Mouse (Mus musculus): ENCODE measurements at regions not wholly inside any gene's neighbourhood (a gene's known extent, or its start where the extent isn't known, plus 50 kb on each side); places are given as distances from the start of the nearest gene placed in this dataset.

DNA sequence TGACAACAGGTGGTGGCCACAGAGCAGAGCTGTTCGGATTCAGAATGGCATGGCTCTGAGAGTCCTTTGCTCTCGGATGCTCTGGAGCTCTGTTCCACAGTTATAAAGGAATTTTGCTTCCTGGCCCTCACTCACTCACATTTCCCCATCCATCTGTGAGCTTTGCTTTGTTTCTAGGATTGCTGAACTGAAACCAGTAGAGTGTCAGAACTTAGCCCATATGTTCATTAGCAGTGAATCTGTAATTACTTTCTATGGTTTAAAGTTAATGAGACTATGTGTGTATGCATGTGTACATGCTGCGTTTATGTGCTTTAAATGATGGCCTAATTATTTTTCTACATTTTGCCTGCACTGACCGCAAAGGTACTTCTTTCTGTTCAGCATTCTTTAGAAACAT lies 688.7 kb downstream of the Iqcm start:
- Histone ChIP-seq H3K4me1 (ENCODE audit: insufficient read depth) (no peaks in the 10 kb centered on the region), H3K27me3 (ENCODE audit: insufficient read depth, low read length) (no peaks in the 10 kb centered on the region), H3K9me3 (ENCODE audit: low read length) (no peaks in the 10 kb centered on the region), H3K36me3 (replicated peaks; ENCODE audit: insufficient read depth, low read length) (no peaks in the 10 kb centered on the region), H3K9ac (replicated peaks) (no peak overlapping the region), H3K27ac (ENCODE audit: low read depth) (no peak overlapping the region), H3K4me2 (ENCODE audit: low read depth, low read length) (no peak overlapping the region), H3K4me3 (ENCODE audit: low read depth, low read length) (no peak overlapping the region)
- TF ChIP-seq EP300 (IDR thresholded peaks at IDR 0.05; ENCODE audit: low read depth) = no peak
- no peak for TF ChIP-seq CTCF (IDR thresholded peaks at IDR 0.05; ENCODE audit: low read depth)
- 64% methylated on average over 4 of the region's 4 CpGs for WGBS (ENCODE audit: insufficient replicate concordance)
- DNase-seq = no peak
- no peak for ATAC-seq

DNA sequence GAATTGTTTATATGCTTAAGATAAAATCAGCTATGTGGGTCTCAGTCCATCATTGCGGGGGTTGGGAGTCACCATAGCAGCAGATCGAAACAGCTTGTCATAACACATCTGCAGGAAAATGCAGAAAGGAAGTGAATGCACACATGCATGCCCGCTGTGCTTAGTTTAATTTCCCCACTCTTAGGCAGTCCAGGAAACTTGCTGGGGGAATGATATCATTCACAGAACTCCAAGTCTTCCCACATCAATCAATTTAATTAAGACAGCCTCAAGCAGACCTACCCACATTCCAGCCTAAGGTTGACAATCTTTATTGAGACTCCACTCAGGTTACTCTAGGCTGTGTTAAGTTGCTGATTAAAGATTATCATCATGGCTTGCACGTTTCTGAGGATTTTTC lies 700.2 kb downstream of the Iqcm start:
- H3K27me3 ChIP-seq (ENCODE audit: insufficient read depth, low read length) = no peaks in the 10 kb centered on the region
- 32% methylated on average over 4 of the region's 4 CpGs for WGBS (ENCODE audit: insufficient replicate concordance)
- ATAC-seq = no peak

DNA sequence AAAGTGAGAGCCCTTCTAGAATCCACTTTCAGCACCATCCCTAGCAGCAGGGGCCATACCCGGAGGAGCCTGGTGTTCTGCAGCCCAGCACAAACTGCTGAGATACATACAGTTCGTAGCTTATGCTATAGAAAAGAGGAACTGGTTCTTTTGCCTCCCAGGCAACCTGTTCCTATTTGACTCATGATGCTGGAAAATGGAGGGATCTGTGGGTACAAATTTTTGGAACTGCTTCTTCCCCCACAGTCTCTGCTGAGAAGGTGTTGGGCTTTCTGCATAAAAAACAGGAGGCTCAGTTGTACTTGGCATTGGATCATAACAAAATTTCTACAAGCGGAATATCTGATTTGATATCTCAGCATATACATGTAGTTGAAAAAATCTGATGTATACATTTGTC lies 716.7 kb upstream of the Nr3c2 start:
- WGBS (ENCODE audit: insufficient replicate concordance) = 62% methylated on average over 3 of the region's 3 CpGs
- no peak for TF ChIP-seq EP300 (IDR thresholded peaks at IDR 0.05; ENCODE audit: low read depth)
- TF ChIP-seq CTCF (IDR thresholded peaks at IDR 0.05; ENCODE audit: low read depth) = no peak
- Histone ChIP-seq H3K36me3 (replicated peaks; ENCODE audit: insufficient read depth, low read length) (no peaks in the 10 kb centered on the region), H3K4me3 (ENCODE audit: low read depth, low read length) (no peak overlapping the region), H3K4me1 (ENCODE audit: insufficient read depth) (no peaks in the 10 kb centered on the region), H3K4me2 (ENCODE audit: low read depth, low read length) (no peak overlapping the region), H3K9ac (replicated peaks) (no peak overlapping the region), H3K27ac (ENCODE audit: low read depth) (no peak overlapping the region), H3K9me3 (ENCODE audit: low read length) (no peaks in the 10 kb centered on the region), H3K27me3 (ENCODE audit: insufficient read depth, low read length) (no peaks in the 10 kb centered on the region)
- ATAC-seq = no peak
- no peak for DNase-seq

More for the DNA sequence above, 700.2 kb downstream of the Iqcm start:
- no peaks in the 10 kb centered on the region for H3K4me1 ChIP-seq (ENCODE audit: insufficient read depth)
- no peak overlapping the region for H3K4me2 ChIP-seq (ENCODE audit: low read depth, low read length)
- H3K9me3 ChIP-seq (ENCODE audit: low read length) = no peaks in the 10 kb centered on the region
- no peak overlapping the region for H3K4me3 ChIP-seq (ENCODE audit: low read depth, low read length)
- DNase-seq = no peak
- no peak for TF ChIP-seq CTCF (IDR thresholded peaks at IDR 0.05; ENCODE audit: low read depth)
- TF ChIP-seq EP300 (IDR thresholded peaks at IDR 0.05; ENCODE audit: low read depth) = no peak
- no peaks in the 10 kb centered on the region for H3K36me3 ChIP-seq (replicated peaks; ENCODE audit: insufficient read depth, low read length)
- no peak overlapping the region for H3K27ac ChIP-seq (ENCODE audit: low read depth)
- no peak overlapping the region for H3K9ac ChIP-seq (replicated peaks)

DNA sequence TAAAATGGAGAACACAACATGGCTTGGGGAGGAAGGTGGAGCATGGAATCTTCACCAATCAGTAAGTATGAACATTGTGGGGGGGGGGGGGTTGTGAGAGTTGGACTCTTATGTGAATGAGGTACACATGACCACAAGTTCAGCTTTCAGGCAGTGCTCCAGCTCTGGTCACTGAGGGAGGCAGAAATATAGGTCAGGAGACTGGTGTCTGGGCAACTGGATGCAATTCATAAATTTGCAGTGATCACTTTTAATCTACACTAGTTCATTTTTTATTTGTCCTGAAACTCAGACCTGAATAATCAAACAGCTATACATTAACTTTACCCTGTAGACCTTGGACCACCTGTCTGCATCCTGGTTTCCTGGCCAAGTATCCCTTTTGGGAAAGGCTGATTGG lies 715.4 kb upstream of the Nr3c2 start:
- Histone ChIP-seq H3K9ac (replicated peaks) (no peak overlapping the region), H3K27me3 (ENCODE audit: insufficient read depth, low read length) (no peaks in the 10 kb centered on the region), H3K4me2 (ENCODE audit: low read depth, low read length) (no peak overlapping the region), H3K4me3 (ENCODE audit: low read depth, low read length) (no peak overlapping the region), H3K36me3 (replicated peaks; ENCODE audit: insufficient read depth, low read length) (no peaks in the 10 kb centered on the region), H3K4me1 (ENCODE audit: insufficient read depth) (no peaks in the 10 kb centered on the region), H3K9me3 (ENCODE audit: low read length) (no peaks in the 10 kb centered on the region), H3K27ac (ENCODE audit: low read depth) (no peak overlapping the region)
- no peak for ATAC-seq
- no peak for TF ChIP-seq EP300 (IDR thresholded peaks at IDR 0.05; ENCODE audit: low read depth)
- TF ChIP-seq CTCF (IDR thresholded peaks at IDR 0.05; ENCODE audit: low read depth) = no peak
- DNase-seq = no peak

DNA sequence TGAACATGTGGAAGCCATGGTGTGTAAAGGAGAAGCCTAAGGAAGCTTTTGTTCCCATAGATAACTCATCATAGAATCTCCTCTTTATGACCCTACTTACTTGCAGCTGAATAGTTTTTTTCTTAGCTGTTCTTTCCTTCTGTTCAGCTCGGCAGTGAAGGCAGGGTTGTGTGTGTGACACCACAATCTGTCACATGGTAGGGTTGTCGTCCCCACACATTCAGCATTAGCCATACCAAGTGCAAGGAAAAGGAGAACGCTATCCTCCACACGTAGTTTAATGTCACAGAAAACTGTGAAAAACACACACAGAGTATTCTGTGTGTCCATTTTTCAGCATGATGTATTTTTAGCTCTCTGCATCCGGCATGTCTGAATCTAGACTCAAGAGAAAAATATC lies 711.9 kb upstream of the Nr3c2 start:
- Histone ChIP-seq H3K4me3 (ENCODE audit: low read depth, low read length) (no peak overlapping the region), H3K27ac (ENCODE audit: low read depth) (no peak overlapping the region), H3K9me3 (ENCODE audit: low read length) (no peaks in the 10 kb centered on the region), H3K36me3 (replicated peaks; ENCODE audit: insufficient read depth, low read length) (no peaks in the 10 kb centered on the region), H3K4me1 (ENCODE audit: insufficient read depth) (no peaks in the 10 kb centered on the region), H3K4me2 (ENCODE audit: low read depth, low read length) (no peak overlapping the region), H3K27me3 (ENCODE audit: insufficient read depth, low read length) (no peaks in the 10 kb centered on the region), H3K9ac (replicated peaks) (no peak overlapping the region)
- TF ChIP-seq EP300 (IDR thresholded peaks at IDR 0.05; ENCODE audit: low read depth) (no peak), CTCF (IDR thresholded peaks at IDR 0.05; ENCODE audit: low read depth) (no peak)
- no peak for DNase-seq
- 72% methylated on average over 5 of the region's 5 CpGs for WGBS (ENCODE audit: insufficient replicate concordance)
- ATAC-seq = no peak

DNA sequence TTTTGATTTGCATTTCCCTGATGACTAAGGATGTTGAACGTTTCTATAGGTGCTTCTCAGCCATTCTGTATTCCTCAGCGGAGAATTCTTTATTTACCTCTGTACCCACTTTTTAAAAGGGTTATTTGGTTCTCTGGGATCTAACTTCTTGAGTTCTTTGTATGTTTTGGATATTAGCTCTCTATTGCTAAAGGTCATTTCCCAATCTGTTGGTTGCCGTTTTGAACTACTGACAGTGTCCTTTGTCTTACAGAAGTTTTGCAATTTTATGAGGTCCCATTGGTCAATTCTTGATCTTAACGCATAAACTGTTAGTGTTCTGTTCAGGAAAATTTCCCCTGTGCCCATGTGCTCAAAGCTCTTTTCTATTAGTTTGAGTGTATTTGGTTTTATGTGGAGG lies 687.4 kb upstream of the Nr3c2 start:
- 72% methylated on average over 4 of the region's 4 CpGs for WGBS (ENCODE audit: insufficient replicate concordance)
- DNase-seq (no peak), ATAC-seq (no peak)
- no peak overlapping the region for H3K4me3 ChIP-seq (ENCODE audit: low read depth, low read length)
- no peak overlapping the region for H3K9ac ChIP-seq (replicated peaks)
- no peaks in the 10 kb centered on the region for H3K27me3 ChIP-seq (ENCODE audit: insufficient read depth, low read length)
- no peak overlapping the region for H3K27ac ChIP-seq (ENCODE audit: low read depth)
- H3K4me2 ChIP-seq (ENCODE audit: low read depth, low read length) = no peak overlapping the region
- H3K4me1 ChIP-seq (ENCODE audit: insufficient read depth) = no peaks in the 10 kb centered on the region
- H3K9me3 ChIP-seq (ENCODE audit: low read length) = no peaks in the 10 kb centered on the region
- H3K36me3 ChIP-seq (replicated peaks; ENCODE audit: insufficient read depth, low read length) = no peaks in the 10 kb centered on the region
- TF ChIP-seq EP300 (IDR thresholded peaks at IDR 0.05; ENCODE audit: low read depth) = no peak
- TF ChIP-seq CTCF (IDR thresholded peaks at IDR 0.05; ENCODE audit: low read depth) = no peak

All from liver, postnatal 0 days (tissue).